Mouse (Mus musculus) gastrocnemius, postnatal 10 days (tissue): ENCODE data around the gene 4930579F01Rik. TPM values are rescaled to one million over a fixed set of nuclear protein-coding genes. Genes with fewer than 3 reads are reported as not detected.
A peak's percentile ranks its signal among the peaks of the same experiment; 100 is the strongest.

Experiments
- DNase-seq: peaks from one replicate; pipeline ENCODE4 v3.0.0; 2021; ENCODE audit warnings: mixed read lengths
- total RNA-seq, 2 experiments: library from RNA; stranded (reverse); gene quantifications; 2 replicates each; pipeline ENCODE4 v1.2.3; 2021

Gene 4930579F01Rik
- total RNA-seq, 2 experiments from 2014 or later = not detected

- no peak for DNase-seq
Measured at GRCm38 (mm10) chr3:138215395-138215989, 21.9 kb upstream of the 4930579F01Rik start.

- DNase-seq = no peak
Measured at GRCm38 (mm10) chr3:138212431-138212951, 18.9 kb upstream of the 4930579F01Rik start.

- DNase-seq = no peak
Measured at GRCm38 (mm10) chr3:138210432-138211075, 16.9 kb upstream of the 4930579F01Rik start.

- DNase-seq = no peak
Measured at GRCm38 (mm10) chr3:138208821-138209220, 15.2 kb upstream of the 4930579F01Rik start.

GRCm38 (mm10) chr3:138198722-138199068 is 5.1 kb upstream of the 4930579F01Rik start:
- no peak for DNase-seq

- DNase-seq = peak; percentile 92
Measured at GRCm38 (mm10) chr3:138197973-138198721, 4.5 kb upstream of the 4930579F01Rik start.

- peak; percentile 8 for DNase-seq
Measured at GRCm38 (mm10) chr3:138197556-138197955, 3.9 kb upstream of the 4930579F01Rik start.

- no peak for DNase-seq
Measured at GRCm38 (mm10) chr3:138197093-138197492, 3.5 kb upstream of the 4930579F01Rik start.

GRCm38 (mm10) chr3:138192260-138192659 is 1.4 kb downstream of the 4930579F01Rik start:
- no peak for DNase-seq

- no peak for DNase-seq
Measured at GRCm38 (mm10) chr3:138185995-138186930, 7.4 kb downstream of the 4930579F01Rik start.

- DNase-seq = peak; percentile 15
Measured at GRCm38 (mm10) chr3:138185290-138185689, 8.3 kb downstream of the 4930579F01Rik start.

- DNase-seq = no peak
Measured at GRCm38 (mm10) chr3:138183371-138183770, 10.3 kb downstream of the 4930579F01Rik start.

- DNase-seq = no peak
Measured at GRCm38 (mm10) chr3:138182019-138182418, 11.6 kb downstream of the 4930579F01Rik start.

GRCm38 (mm10) chr3:138175551-138175950 is 18.1 kb downstream of the 4930579F01Rik start:
- DNase-seq = no peak

- no peak for DNase-seq
Measured at GRCm38 (mm10) chr3:138173291-138173690, 20.3 kb downstream of the 4930579F01Rik start.

- DNase-seq = no peak
Measured at GRCm38 (mm10) chr3:138162553-138163183, 31.0 kb downstream of the 4930579F01Rik start.

- DNase-seq = no peak
Measured at GRCm38 (mm10) chr3:138161623-138162022, 32.0 kb downstream of the 4930579F01Rik start.

GRCm38 (mm10) chr3:138156651-138157050 is 37.0 kb downstream of the 4930579F01Rik start:
- DNase-seq = no peak

- no peak for DNase-seq
Measured at GRCm38 (mm10) chr3:138155062-138155461, 38.6 kb downstream of the 4930579F01Rik start.

GRCm38 (mm10) chr3:138148811-138149210 is 44.8 kb downstream of the 4930579F01Rik start:
- DNase-seq = no peak

GRCm38 (mm10) chr3:138144642-138145171 is 48.9 kb downstream of the 4930579F01Rik start, which contains the start of gene Mttp:
Gene Mttp, minus strand, starts transcription at chr3:138144968.
- DNase-seq = peak; percentile 65
